Mouse (Mus musculus): ENCODE data around the gene Grip2. TPM values are rescaled to one million over a fixed set of nuclear protein-coding genes. Genes with fewer than 3 reads are reported as not detected.

The Grip2 gene
- total RNA-seq, 2 experiments from 2014 or later, result not detected

GRCm38 (mm10) chr6:91798496-91798895 lies 28.6 kb downstream of the Grip2 start:
- no peak for ATAC-seq (replicated peaks; ENCODE audit: poor library complexity, severe bottlenecking)

DNA sequence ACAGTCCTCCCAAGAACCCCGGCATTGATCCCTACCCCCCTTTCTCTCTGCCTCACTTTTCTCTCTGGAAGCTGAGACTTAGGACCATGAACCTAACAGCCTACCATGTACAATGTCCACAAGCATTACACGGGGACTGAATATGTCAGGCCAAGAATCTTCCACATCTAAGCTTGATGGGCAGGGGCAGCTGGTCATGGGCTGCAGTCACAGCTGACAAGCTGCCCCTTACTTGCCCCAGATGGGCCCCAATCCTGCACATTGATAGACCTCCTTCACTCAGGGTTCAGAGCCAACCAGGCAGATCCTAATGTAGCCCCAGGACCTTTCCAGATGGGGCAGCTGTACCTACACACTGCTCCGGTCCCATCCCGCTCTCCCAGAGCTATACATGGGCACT lies 30.3 kb downstream of the Grip2 start:
- ATAC-seq (replicated peaks; ENCODE audit: poor library complexity, severe bottlenecking), result no peak

DNA sequence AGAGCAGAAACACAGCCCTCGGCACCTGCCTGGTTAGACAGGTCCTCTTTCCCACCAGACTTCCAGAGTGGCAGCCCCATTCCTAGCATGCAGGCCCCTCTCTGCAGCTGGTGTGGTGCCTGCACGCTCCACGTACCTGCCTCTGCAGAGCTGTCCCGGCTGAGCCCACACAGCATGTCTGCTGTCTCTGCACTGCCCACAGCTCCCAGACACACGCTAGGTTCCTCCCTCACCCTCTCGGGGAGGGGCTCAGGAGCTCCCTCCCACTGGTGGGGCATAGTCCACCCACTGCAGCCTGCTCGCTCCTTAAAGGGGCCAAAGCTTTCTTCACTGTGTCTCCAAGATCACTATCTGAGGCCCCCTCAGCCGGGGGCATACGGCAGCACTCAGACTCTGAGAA lies 31.0 kb downstream of the Grip2 start:
- no peak for ATAC-seq (replicated peaks; ENCODE audit: poor library complexity, severe bottlenecking)

GRCm38 (mm10) chr6:91795640-91796039 lies 31.4 kb downstream of the Grip2 start:
- no peak for ATAC-seq (replicated peaks; ENCODE audit: poor library complexity, severe bottlenecking)

DNA sequence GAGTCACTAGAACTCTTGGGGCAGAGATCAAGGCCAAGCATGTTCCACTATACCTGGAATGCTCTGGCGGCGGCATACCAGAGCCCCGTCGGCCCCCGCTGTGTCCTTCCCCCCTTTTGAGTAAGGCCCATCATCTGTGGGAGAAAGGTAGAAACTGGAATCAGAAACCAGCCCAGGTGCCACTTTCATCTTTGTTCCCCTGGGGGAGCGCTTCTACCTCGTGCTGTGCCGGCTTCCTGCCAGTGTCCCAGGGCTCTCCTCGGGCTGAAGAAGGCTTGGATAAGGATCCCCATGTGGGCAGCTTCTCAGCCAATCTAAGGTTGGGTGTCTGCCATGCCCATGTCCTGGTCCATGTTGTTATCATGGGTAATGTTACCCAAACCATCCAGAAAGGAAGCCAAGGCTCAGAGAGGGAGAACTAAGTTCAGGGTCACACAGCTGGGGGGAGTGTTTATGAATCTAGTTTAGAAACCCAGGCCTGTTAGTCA lies 38.7 kb downstream of the Grip2 start:
- no peak for ATAC-seq (replicated peaks; ENCODE audit: poor library complexity, severe bottlenecking)

DNA sequence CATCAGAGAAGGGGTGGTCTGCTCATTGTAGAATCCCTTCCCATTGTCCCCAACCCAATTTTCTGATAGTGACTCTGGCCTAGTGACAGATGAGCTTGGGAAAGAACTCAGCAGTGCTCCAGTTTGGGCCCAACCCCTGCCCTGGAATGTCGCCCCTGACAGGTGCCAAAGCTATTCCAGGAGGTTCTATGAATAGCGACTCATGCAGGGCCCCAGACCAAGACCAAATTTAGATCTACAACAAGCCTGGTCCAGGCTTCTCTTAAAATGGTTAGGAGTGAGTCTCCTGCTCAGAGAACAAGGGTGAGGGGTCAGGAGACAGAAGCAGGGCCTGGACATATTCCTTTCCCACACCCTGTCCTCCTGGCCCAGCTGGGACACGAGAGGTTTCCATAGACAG lies 42.0 kb downstream of the Grip2 start:
- ATAC-seq (replicated peaks; ENCODE audit: poor library complexity, severe bottlenecking), result no peak

DNA sequence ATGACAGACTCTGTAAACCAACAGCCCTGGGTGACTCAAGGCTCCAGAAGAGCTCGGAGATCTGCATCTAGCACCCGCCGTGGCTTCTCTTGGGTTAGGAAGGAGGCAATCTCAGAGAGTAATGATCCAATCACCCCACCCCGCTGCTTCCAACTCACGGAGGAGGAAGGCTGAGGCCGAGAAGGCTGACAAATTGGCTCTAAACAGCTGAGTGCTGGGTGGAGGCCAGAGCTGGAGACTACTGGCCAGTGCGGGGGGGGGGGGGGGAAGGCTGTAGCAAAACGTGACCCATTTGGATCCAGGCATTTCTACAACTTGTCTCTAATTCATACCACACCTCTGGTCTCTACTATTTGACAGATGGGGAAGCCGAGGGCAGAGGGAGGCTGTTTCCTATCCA lies 47.8 kb downstream of the Grip2 start:
- ATAC-seq (replicated peaks; ENCODE audit: poor library complexity, severe bottlenecking), result no peak

GRCm38 (mm10) chr6:91776543-91776942 lies 50.5 kb downstream of the Grip2 start:
- peak; percentile 86 for ATAC-seq (replicated peaks; ENCODE audit: poor library complexity, severe bottlenecking)

GRCm38 (mm10) chr6:91773951-91774350 lies 53.1 kb downstream of the Grip2 start:
- ATAC-seq (replicated peaks; ENCODE audit: poor library complexity, severe bottlenecking), result no peak

GRCm38 (mm10) chr6:91767550-91767949 lies 59.5 kb downstream of the Grip2 start:
- ATAC-seq (replicated peaks; ENCODE audit: poor library complexity, severe bottlenecking), result no peak; the same call in 1 of the 2 replicates

- ATAC-seq (replicated peaks; ENCODE audit: poor library complexity, severe bottlenecking), result peak; percentile 30; the same call in 1 of the 2 replicates
These were observed 64.9 kb downstream of the Grip2 start for GRCm38 (mm10) chr6:91762051-91762742.

DNA sequence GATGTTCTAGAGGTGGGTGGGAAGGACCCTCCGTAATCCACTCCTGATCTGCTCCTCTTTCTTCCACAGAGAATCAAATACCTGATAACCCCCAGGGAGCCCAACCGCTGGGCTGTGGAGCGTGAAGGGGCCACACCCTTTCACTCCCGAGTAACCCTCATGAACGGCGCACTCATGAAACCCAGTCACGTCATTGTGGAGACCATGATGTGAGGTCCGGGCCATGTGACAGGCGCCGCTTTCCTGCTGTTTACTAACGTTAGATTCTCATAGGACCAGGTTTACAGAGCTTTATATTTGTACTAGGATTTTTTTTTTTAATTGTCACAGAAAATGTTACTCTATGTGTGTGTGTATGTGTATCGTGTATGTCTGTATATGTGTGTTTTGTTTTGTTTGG lies 72.2 kb downstream of the Grip2 start:
- no peak for ATAC-seq (replicated peaks; ENCODE audit: poor library complexity, severe bottlenecking)

GRCm38 (mm10) chr6:91754098-91754497 lies 73.0 kb downstream of the Grip2 start:
- no peak for ATAC-seq (replicated peaks; ENCODE audit: poor library complexity, severe bottlenecking)

- ATAC-seq (replicated peaks; ENCODE audit: poor library complexity, severe bottlenecking), result no peak
These were observed 74.2 kb downstream of the Grip2 start for GRCm38 (mm10) chr6:91752884-91753283.

DNA sequence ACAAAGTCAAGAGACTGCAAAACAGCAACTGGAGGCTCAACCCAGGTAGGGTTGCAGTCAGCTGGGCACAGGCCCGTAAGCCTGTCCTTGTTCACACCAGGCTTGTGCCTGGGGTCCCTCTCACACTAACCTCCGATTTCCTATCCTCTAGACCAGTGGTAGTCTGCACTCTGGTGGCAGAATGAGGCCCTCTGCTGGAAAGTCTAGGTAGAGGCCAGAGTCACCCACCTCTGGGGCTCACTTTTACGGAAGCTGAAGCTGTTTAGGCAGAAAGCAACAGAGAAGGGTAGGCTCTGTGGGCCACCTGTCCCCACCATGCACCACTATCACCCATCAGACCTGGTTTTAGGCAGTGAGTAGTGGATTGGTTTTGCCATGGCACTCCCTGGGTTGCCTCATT lies 76.1 kb downstream of the Grip2 start:
- ATAC-seq (replicated peaks; ENCODE audit: poor library complexity, severe bottlenecking), result peak; percentile 52

DNA sequence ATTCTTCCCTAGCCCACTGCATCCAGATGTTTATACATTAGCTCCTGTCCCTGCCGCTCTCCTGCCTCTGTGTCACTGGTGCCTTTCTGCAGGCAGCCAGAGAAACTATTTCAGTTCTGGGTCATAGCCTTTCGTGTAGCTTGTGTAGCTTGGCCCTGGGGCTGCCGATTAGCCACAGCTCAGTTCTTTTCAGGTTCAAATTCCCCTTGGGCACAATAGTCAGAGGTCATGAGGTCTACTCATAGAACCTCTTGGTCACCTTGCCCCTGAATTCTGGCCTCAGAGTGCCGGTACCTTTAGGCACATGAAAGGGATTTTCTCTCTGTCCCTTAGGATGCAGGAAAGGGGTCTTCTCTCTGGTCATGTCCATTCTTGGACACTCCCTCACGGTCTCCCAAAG lies 80.3 kb downstream of the Grip2 start:
- no peak for ATAC-seq (replicated peaks; ENCODE audit: poor library complexity, severe bottlenecking)

DNA sequence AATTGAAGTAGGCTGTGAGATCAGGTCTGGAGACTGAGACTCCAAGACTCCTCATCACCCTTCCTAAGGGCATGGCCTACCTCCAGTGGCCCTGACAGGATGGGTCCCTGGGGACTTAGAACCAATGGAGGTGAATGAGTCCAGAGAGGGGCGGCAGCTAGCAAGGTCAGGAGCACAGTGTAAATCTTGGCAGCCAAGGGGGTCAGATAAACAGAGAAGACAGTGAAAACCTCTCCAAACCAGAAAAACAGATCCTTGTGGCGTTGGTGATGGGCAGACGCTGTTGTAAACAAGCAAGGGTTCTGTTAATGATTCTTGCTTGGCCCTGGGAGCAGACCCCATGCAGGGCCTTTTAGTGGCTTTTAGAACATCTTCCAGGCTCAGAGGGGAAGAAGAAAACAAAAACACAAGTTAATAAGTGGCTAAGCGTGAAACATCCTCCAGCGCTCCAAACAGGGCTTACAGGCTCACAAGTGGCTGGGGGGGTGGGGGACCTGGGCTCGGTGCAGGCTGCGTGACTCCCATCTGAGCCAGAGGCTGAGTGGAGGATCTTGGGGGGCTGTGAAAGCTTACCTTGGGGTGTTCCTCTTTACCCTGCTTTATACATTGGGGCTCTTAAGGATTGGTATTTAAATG lies 81.0 kb downstream of the Grip2 start:
- ATAC-seq (replicated peaks; ENCODE audit: poor library complexity, severe bottlenecking), result no peak

DNA sequence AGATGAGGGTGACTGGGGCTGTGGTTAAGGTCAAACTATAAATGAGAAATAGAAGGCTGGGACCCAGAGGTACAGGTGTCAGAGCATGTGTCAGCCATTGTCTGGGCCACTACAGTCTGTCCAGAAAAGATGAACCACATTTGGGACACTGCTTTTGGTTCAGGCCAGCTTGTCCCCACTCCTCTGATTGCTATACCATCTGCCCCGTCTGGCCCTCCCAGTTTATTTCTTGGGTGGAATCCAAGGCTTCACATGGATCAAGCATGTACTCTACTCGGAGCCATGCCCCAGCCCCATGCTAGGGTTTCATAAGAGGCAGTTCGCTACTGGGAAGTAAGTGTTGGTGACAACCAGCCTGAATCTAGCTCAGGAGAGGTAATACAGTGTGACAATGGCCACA lies 81.8 kb downstream of the Grip2 start:
- no peak for ATAC-seq (replicated peaks; ENCODE audit: poor library complexity, severe bottlenecking)

DNA sequence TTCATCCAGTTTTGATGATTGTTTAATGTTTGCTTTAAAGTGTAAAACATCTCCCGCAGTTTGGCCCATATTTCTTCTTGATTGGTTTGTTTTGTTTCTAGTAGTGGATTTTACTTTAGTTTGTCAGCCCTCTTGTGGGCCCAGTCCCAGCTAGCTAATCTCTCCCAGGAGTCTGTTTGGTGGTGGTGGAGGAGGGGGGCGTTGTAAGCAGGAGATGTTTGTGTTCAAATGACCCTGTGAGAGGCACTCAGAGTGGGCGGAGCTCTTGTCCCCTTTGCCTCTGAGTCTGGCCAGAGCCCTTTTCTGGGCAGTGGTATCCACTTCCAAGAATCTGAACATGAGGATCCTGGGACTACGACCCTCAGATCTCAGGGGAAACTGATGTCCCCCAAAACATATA lies 83.2 kb downstream of the Grip2 start:
- no peak for ATAC-seq (replicated peaks; ENCODE audit: poor library complexity, severe bottlenecking)

- no peak for ATAC-seq (replicated peaks; ENCODE audit: poor library complexity, severe bottlenecking)
These were observed 84.1 kb downstream of the Grip2 start for GRCm38 (mm10) chr6:91742995-91743394.

GRCm38 (mm10) chr6:91742466-91742865 lies 84.6 kb downstream of the Grip2 start:
- no peak for ATAC-seq (replicated peaks; ENCODE audit: poor library complexity, severe bottlenecking)

DNA sequence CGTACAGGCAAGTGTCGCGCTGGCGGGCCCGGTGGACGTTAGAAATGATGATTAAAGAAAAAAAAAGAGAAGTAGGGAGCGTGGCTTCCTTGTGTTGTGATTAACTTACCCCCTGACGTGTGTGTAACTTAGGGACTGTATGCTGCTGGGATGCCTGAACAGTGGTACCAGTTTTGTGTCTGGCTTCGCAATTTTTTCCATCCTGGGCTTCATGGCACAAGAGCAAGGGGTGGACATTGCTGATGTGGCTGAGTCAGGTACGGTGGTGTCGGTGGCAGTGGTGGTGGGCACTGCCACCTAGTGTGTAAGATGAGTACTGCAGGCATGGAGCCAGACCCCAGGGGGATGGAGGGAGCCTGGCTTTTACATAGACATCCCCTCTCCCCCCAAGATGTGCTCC lies 86.0 kb downstream of the Grip2 start:
- ATAC-seq (replicated peaks; ENCODE audit: poor library complexity, severe bottlenecking), result peak; percentile 90

Data from granulocyte monocyte progenitor cell, adult 5-6 weeks (primary cell).